Mouse (Mus musculus) forebrain, embryonic 15.5 days (tissue): Measurements from ENCODE around the gene Psmc3. TPM values are rescaled to one million over a fixed set of nuclear protein-coding genes. Genes with fewer than 3 reads are reported as not detected.
A peak's percentile ranks its signal among the peaks of the same experiment; 100 is the strongest.
"Not testable (repeated sequence)": the region's sequence is repeated elsewhere in the genome, so short reads cannot be mapped to it uniquely, and the experiment has no call there.

Experiments used
- ATAC-seq: fragments of 200-750 bp; cut with Nextera tagmentation; replicated peaks from 2 replicates; pipeline ENCODE4 v1.8.0; 2017; ENCODE audit warnings: mild to moderate bottlenecking, moderate TSS enrichment, moderate library complexity
- H3K27ac ChIP-seq: fragments of 300-500 bp; sonication (generic); replicated peaks from 2 replicates; pipeline ENCODE4 v1.5.1; 2015; ENCODE audit warnings: mild to moderate bottlenecking, inconsistent platforms
- H3K27me3 ChIP-seq: fragments of 300-500 bp; sonication (generic); 2 replicates; pipeline ENCODE4 v1.6.1; 2015; ENCODE audit warnings: inconsistent platforms
- H3K36me3 ChIP-seq: fragments of 300-500 bp; sonication (generic); 2 replicates; pipeline ENCODE4 v1.6.1; 2015; ENCODE audit warnings: mild to moderate bottlenecking, inconsistent platforms
- H3K4me1 ChIP-seq: fragments of 300-500 bp; sonication (generic); 2 replicates; pipeline ENCODE4 v1.6.1; 2015; ENCODE audit warnings: inconsistent platforms
- H3K4me2 ChIP-seq: fragments of 300-500 bp; sonication (generic); replicated peaks from 2 replicates; pipeline ENCODE4 v1.6.1; 2015; ENCODE audit warnings: mild to moderate bottlenecking, inconsistent platforms
- H3K4me3 ChIP-seq: fragments of 300-500 bp; sonication (generic); 2 replicates; pipeline ENCODE4 v1.5.1; 2015; ENCODE audit warnings: mild to moderate bottlenecking, inconsistent platforms
- H3K9ac ChIP-seq: fragments of 300-500 bp; sonication (generic); replicated peaks from 2 replicates; pipeline ENCODE4 v1.6.1; 2015; ENCODE audit warnings: mild to moderate bottlenecking, inconsistent platforms
- H3K9me3 ChIP-seq: fragments of 300-500 bp; sonication (generic); 2 replicates; pipeline ENCODE4 v1.6.1; 2016; ENCODE audit warnings: inconsistent platforms
- WGBS: fragments of 180-500 bp; shearing (Covaris S2); methylation state at CpG from one replicate; pipeline ENCODE4 v1.1.7; 2015; ENCODE audit warnings: mixed read lengths; 5-methylcytosine and 5-hydroxymethylcytosine counted together
- polyA plus RNA-seq: library from polyadenylated mRNA; unstranded; fragments of >200 nt; fragmentation: Nextera tagmentation; extraction: Ambion mirVana; gene quantifications from 2 replicates; pipeline ENCODE4 v1.2.1, GENCODE M21; 2015

The Psmc3 gene
- polyA plus RNA-seq, 1 experiment from 2014 or later = 230 TPM

DNA sequence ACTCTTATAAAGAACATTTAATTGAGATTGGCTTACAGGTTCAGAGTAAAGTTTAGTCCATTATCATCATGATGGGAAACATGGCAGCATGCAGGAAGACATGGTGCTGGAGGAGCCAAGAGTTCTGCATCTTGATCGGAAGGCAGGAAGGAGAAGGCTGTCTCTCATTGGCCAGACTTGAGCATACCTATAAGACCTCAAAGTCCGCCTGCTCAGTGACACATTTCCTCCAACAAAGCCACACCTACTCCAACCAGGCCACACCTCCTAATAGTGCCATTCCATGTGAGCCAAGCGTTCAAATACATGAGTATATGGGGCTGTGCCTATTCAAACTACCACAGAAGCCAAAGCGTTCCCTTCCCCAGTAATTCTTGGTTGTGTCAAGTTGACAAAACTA is 22.6 kb upstream of the Psmc3 start:
- no peak overlapping the region for H3K27ac ChIP-seq
- H3K4me2 ChIP-seq = no peak overlapping the region
- H3K9ac ChIP-seq = no peak overlapping the region
- no peaks in the 10 kb centered on the region for H3K27me3 ChIP-seq
- no peaks in the 10 kb centered on the region for H3K4me1 ChIP-seq
- no peak overlapping the region for H3K4me3 ChIP-seq
- H3K9me3 ChIP-seq = no peaks in the 10 kb centered on the region
- WGBS = 89% methylated on average over 4 of the region's 4 CpGs
- no peak for ATAC-seq
- no peaks in the 10 kb centered on the region for H3K36me3 ChIP-seq

DNA sequence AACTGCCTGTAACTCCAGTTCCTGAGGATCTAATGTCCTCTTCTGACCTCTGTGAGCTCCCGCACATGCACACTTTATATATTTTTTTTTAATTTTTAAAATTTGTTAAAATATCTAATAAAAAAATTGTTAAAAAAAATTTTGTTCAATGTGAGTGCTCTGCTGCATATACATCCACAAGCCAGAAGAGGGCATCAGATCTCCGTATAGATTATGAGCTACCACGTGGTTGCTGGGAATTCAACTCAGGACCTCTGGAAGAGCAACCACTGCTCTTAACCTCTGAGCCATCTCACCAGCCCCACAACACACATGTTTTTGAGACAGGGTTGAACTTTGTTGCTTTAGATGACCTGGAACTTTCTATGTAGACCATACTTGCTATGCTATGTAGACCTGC is 20.8 kb upstream of the Psmc3 start:
- Histone ChIP-seq H3K4me1 (no peaks in the 10 kb centered on the region), H3K9ac (no peak overlapping the region), H3K27ac (no peak overlapping the region), H3K4me3 (no peak overlapping the region), H3K27me3 (no peaks in the 10 kb centered on the region), H3K36me3 (no peaks in the 10 kb centered on the region), H3K4me2 (no peak overlapping the region), H3K9me3 (no peaks in the 10 kb centered on the region)
- no peak for ATAC-seq
- 18% methylated on average over 3 of the region's 3 CpGs for WGBS

DNA sequence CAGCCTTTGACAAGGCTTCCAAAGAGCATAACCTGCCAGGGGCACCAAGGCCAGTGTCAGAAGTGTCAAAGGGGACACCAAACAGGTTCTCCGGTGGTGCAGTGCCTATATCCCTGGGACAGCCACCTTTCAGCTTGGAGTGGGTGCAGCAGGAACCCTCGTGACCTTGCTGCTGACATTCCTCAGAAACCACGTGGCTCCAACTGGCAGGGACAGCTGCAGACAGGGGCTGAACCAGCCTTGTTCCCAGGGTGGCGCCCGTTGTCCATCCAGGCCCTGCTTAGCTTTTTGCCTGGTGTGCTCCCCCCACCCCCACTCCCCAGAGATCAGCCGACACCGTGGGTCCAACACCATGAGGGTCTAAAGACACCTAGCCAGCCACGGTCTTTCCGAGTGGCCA is 18.4 kb upstream of the Psmc3 start, which contains the start of gene Rapsn:
Rapsn (plus strand) TSS at position 236 of the 400 bp plus-strand sequence.
- H3K27me3 ChIP-seq = no peaks in the 10 kb centered on the region
- no peaks in the 10 kb centered on the region for H3K4me1 ChIP-seq
- no peak for ATAC-seq
- no peaks in the 10 kb centered on the region for H3K9me3 ChIP-seq
- H3K9ac ChIP-seq = no peak within 1 kb of the TSS
- no peak within 1 kb of the TSS for H3K4me2 ChIP-seq
- H3K36me3 ChIP-seq = no peaks in the 10 kb centered on the region
- 73% methylated on average over 9 of the region's 9 CpGs for WGBS
- no peak within 1 kb of the TSS for H3K4me3 ChIP-seq
- H3K27ac ChIP-seq = no peak within 1 kb of the TSS

DNA sequence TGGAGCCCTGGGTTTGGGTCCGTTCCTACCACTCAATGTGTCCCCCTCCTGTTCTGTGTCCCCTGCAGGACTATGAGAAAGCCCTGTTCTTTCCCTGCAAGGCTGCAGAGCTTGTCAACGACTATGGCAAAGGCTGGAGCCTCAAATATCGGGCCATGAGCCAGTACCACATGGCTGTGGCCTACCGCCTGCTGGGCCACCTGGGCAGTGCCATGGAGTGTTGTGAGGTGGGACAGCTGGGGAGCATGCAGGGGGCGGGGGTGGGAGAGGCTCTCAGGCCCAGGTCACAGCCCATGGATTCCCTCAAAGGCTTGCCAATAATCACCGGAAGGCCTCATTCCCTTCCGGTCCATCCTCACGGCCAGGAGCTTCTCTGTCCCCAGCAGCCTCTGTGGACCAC is 12.0 kb upstream of the Psmc3 start:
- WGBS = 60% methylated on average over 8 of the region's 8 CpGs

DNA sequence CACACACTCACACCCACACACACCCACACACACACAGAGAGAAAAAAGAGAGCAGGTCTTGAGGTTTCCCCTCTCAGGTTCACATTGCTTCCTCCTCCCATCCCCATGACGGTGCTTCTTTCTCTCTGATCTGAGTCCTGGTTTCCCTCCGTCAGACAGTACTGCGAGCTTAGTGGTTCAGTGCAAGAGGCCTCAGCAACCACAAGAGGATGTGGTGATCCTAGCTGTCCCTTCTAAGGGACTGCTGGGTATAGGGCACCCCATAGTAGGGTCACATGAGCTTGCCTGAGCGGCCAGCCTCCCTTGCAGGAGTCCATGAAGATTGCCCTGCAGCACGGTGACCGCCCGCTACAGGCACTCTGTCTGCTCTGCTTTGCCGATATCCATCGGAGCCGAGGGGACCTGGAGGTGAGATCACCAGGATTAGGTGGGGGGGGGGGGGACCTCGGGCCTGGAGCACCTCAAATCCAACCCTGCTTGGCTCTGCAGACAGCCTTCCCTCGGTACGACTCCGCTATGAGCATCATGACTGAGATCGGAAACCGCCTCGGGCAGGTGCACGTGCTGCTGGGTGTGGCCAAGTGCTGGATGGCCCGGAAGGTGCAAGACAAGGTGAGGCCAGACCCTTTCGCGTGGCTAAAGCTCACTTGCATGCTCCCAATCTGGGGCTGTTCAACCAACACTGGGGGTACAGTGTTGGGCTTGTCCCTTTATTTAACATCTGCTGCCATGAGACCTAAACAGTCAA is 11.0 kb upstream of the Psmc3 start:
- Histone ChIP-seq H3K27me3 (no peaks in the 10 kb centered on the region), H3K4me2 (no peak overlapping the region), H3K36me3 (no peaks in the 10 kb centered on the region), H3K4me1 (no peaks in the 10 kb centered on the region), H3K27ac (no peak overlapping the region), H3K4me3 (no peak overlapping the region), H3K9ac (no peak overlapping the region), H3K9me3 (no peaks in the 10 kb centered on the region)
- 67% methylated on average over 21 of the region's 21 CpGs for WGBS
- no peak; the same call in 1 of the 2 replicates for ATAC-seq

More for the DNA sequence above, 12.0 kb upstream of the Psmc3 start:
- ATAC-seq = no peak
- H3K4me1 ChIP-seq = no peaks in the 10 kb centered on the region
- H3K4me2 ChIP-seq = no peak overlapping the region
- no peaks in the 10 kb centered on the region for H3K27me3 ChIP-seq
- H3K36me3 ChIP-seq = no peaks in the 10 kb centered on the region
- no peaks in the 10 kb centered on the region for H3K9me3 ChIP-seq
- H3K4me3 ChIP-seq = no peak overlapping the region
- H3K9ac ChIP-seq = no peak overlapping the region
- H3K27ac ChIP-seq = no peak overlapping the region

DNA sequence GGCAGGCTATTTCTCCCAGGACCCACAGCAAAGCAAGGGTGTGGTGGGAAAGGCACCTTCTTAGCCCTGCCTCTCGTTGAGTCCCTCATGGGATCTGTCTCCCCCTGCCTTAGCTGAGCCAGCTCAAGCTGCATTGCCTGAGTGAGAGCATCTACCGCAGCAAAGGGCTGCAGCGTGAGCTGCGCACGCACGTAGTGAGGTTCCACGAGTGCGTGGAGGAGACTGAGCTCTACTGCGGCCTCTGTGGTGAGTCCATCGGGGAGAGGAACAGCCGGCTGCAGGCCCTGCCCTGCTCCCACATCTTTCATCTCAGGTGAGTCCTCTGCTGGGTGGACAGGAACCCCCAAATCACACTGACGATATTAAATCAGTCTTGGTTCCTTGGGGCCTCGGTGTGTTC is 9.1 kb upstream of the Psmc3 start:
- Histone ChIP-seq H3K4me2 (no peak overlapping the region), H3K4me3 (no peak overlapping the region), H3K9me3 (no peaks in the 10 kb centered on the region), H3K4me1 (no peaks in the 10 kb centered on the region), H3K27me3 (no peaks in the 10 kb centered on the region), H3K9ac (no peak overlapping the region), H3K36me3 (no peaks in the 10 kb centered on the region), H3K27ac (no peak overlapping the region)
- 84% methylated on average over 13 of the region's 13 CpGs for WGBS
- no peak for ATAC-seq

DNA sequence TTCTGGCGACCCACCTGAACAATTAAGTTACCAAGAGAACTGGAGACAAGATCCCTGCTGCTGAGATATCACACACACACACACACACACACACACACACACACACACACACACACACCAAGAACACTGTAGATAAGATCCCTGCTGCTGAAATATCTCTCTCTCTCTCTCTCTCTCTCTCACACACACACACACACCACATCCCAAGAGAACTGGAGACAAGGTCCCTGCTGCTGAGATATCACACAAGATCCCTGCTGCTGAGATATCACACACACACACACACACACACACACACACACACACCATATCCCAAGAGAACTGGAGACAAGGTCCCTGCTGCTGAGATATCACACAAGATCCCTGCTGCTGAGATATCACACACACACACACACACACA is 8.0 kb upstream of the Psmc3 start:
- not testable (repeated sequence) for H3K9ac ChIP-seq, H3K27me3 ChIP-seq, H3K36me3 ChIP-seq, H3K4me1 ChIP-seq, H3K27ac ChIP-seq, ATAC-seq, H3K4me2 ChIP-seq, H3K9me3 ChIP-seq, H3K4me3 ChIP-seq
- WGBS = 75% methylated on average over 1 of the region's 1 CpGs

DNA sequence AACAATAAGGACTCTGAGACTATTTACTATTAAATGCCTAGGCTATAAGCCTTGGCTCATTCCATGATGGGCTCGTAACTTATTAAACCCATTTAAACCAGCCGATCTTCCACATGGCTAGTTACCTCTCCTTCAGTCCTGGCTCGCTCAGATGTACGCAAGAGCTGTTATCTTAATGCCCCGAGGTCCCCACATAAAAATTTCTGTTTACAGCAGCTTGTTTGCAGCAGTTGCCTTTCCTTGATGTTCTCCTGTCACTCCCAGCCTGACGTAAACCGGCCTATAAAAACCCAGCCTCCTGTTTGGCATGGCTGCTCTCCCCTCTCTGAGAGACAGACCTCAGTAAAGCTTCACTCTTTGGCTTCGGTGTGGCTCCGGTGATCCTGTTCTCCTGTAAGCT is 6.5 kb upstream of the Psmc3 start:
- Histone ChIP-seq H3K27me3 (no peaks in the 10 kb centered on the region), H3K36me3 (no peaks in the 10 kb centered on the region), H3K4me2 (no peak overlapping the region), H3K4me1 (no peaks in the 10 kb centered on the region), H3K4me3 (no peak overlapping the region), H3K9me3 (no peaks in the 10 kb centered on the region), H3K27ac (no peak overlapping the region), H3K9ac (no peak overlapping the region)
- WGBS = 78% methylated on average over 9 of the region's 9 CpGs
- ATAC-seq = no peak

DNA sequence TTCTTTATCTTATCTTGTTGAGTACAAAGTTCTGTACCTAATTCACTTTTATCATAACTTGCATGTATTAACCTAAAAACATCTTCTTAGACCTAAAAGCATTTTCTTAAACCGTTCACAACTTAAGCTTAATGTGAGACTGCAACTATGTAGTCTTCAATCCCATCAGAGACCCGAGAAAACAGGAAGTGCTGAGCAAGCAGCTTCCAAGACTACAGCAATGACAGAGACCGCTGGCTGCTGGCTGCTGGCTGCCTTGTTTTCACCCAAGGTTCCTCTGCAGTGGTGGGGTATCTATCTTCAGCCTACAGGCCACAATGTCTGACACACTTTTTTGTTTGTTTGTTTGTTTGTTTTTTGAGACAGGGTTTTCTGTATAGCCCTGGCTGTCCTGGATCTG is 1.9 kb upstream of the Psmc3 start:
- WGBS = 85% methylated on average over 3 of the region's 3 CpGs
- no peak for ATAC-seq
- no peak overlapping the region for H3K4me2 ChIP-seq

DNA sequence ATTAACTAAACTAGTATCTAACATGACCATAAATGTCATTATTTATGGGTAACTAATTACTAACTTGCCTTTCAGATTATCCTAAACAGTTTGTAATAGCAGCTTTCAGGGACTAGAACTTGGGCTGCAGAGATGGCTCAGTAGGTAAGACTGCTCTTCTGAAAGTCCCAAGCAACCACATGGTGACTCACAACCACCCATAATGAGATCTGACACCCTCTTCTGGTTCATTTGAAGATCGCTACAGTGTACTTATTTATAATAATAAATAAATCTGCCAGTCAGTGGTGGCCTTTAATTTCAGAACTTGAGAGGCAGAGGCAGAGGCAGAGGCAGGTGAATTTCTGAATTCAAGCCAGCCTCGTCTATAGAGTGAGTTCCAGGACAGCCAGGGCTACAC is 1.1 kb upstream of the Psmc3 start:
- no peak overlapping the region for H3K27ac ChIP-seq
- no peaks in the 10 kb centered on the region for H3K9me3 ChIP-seq
- peaks cover 18% of the 10 kb centered on the region for H3K4me1 ChIP-seq
- peaks cover 26% of the 10 kb centered on the region for H3K36me3 ChIP-seq
- no peak overlapping the region; the same call in 1 of the 2 replicates for H3K4me3 ChIP-seq
- no peak overlapping the region for H3K9ac ChIP-seq
- H3K27me3 ChIP-seq = no peaks in the 10 kb centered on the region
- 57% methylated on average over 2 of the region's 2 CpGs for WGBS
- ATAC-seq = no peak
- peak overlapping the region; percentile 89 for H3K4me2 ChIP-seq

More for the DNA sequence above, 1.9 kb upstream of the Psmc3 start:
- H3K9me3 ChIP-seq = no peaks in the 10 kb centered on the region
- H3K36me3 ChIP-seq = peaks cover 18% of the 10 kb centered on the region
- H3K27ac ChIP-seq = no peak overlapping the region
- peaks cover 18% of the 10 kb centered on the region for H3K4me1 ChIP-seq
- no peak overlapping the region for H3K4me3 ChIP-seq
- H3K27me3 ChIP-seq = no peaks in the 10 kb centered on the region
- H3K9ac ChIP-seq = no peak overlapping the region

DNA sequence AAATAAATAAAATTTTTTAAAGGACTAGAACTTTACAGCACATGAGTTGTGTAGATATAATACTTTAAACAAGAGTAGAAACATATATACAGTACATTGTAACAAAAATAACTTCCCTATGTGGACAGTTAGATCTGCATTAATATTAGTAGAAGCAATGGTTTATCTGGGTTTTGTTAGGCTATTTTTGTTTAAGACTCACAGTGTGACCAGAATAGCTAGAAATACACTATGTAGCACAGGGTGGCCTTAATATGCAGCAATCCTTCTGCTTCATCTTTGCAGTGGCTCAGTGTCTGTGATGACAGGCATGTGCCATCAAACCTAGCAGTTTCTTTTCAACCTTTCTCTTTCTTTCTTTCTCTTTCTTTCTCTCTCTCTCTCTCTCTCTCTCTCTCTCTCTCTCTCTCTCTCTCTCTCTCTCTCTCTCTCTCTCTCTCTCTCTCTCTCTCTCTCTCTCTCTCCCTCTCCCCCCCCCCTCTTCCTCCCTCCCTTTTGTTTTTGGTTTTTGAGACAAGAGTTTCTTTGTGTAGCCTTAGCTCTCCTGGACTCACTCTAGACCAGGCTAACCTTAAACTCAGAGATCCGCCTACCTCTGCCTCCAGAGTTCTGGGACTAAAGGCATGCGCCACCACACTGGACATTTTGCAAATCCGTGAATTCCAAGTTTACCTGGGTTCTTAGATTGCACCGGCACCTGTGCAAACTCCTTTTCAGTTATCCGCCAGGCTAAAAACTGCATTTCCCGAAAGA is 452 bp upstream of the Psmc3 start:
- peak; percentile 79 for ATAC-seq

DNA sequence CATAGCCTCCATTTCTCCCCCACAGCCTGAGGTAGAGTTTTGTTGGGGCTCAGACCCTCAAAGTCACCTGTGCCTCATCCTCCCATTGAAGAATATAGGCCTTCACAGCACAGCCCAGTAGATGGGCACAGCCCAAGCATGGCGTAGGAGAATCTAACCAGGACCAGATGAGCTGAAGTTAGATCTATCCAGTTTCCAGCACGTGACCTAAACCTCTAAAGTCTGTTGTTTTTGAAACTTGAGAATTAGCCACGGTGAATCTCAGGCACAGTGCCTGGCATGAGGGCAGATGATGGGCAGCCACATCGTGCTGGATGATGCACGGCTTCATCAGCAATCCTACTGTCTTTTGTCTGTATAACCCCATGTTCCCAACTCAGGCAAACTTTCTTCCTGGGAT is 4.6 kb downstream of the Psmc3 start:
- no peak for ATAC-seq
- 91% methylated on average over 5 of the region's 5 CpGs for WGBS

More for the DNA sequence above, 452 bp upstream of the Psmc3 start:
- Histone ChIP-seq H3K4me2 (peak overlapping the region; percentile 89), H3K4me3 (peak overlapping the region; percentile 78), H3K4me1 (peaks cover 18% of the 10 kb centered on the region), H3K27me3 (no peaks in the 10 kb centered on the region), H3K9ac (peak overlapping the region; percentile 49), H3K36me3 (peaks cover 32% of the 10 kb centered on the region), H3K27ac (peak overlapping the region; percentile 91), H3K9me3 (no peaks in the 10 kb centered on the region)
- 0% methylated on average over 6 of the region's 6 CpGs for WGBS

More for the DNA sequence above, 4.6 kb downstream of the Psmc3 start:
- H3K4me1 ChIP-seq = peaks cover 12% of the 10 kb centered on the region
- no peak overlapping the region for H3K4me3 ChIP-seq
- peaks cover 69% of the 10 kb centered on the region for H3K36me3 ChIP-seq
- no peaks in the 10 kb centered on the region for H3K9me3 ChIP-seq
- H3K9ac ChIP-seq = no peak overlapping the region
- H3K27ac ChIP-seq = no peak overlapping the region
- H3K27me3 ChIP-seq = no peaks in the 10 kb centered on the region
- no peak overlapping the region for H3K4me2 ChIP-seq
